Mouse (Mus musculus) G1E (cell line): Measurements from ENCODE around the gene Rpl10-ps3.

Source experiments
- CTCF ChIP-seq: IDR thresholded peaks from 2 replicates; pipeline ENCODE4 v1.5.1; 2012; ENCODE audit warnings: low read depth, low read length, inconsistent platforms, mixed read lengths
- GATA1 ChIP-seq: IDR thresholded peaks from 2 replicates; pipeline ENCODE4 v1.6.1; 2012; ENCODE audit warnings: borderline replicate concordance, low read length, inconsistent platforms, mixed read lengths
- GATA2 ChIP-seq: IDR thresholded peaks from 2 replicates; pipeline ENCODE4 v1.6.1; 2012; ENCODE audit warnings: low read depth, low read length, inconsistent platforms, borderline replicate concordance
- TAL1 ChIP-seq: conservative IDR thresholded peaks from 2 replicates; pipeline ENCODE4 v1.6.1; 2012; ENCODE audit warnings: low read depth, low read length, inconsistent platforms, mixed read lengths

DNA sequence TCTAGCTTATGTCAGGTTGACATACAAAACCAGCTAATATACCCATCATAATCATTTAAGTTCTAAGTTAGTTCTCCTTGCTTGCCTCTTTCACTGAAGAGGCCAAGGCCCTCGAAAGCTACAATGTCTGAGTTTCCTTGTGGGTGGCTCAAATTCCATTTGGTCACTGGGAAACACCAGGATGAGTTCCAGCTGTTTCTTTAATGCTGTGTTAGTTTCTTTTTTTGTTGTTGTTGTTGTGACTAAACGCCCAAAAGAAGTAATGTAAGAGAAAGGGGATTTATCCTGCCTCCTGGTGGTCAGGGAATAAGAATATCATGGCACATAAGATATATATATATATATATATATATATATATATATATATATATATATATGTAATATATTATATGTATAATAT, 39.7 kb downstream of the Rpl10-ps3 start:
- TF ChIP-seq CTCF (no peak), GATA1 (no peak), GATA2 (no peak), TAL1 (no peak)
